ENCODE assay signal across 8 mouse cellular contexts in genomic region chr13:21940213-21940612, GRCm38 (mm10). TPM values are rescaled to one million over a fixed set of nuclear protein-coding genes. Genes with fewer than 3 reads are reported as not detected.
DNase-seq lines count a peak whose midpoint lies in the region; ATAC-seq and TF ChIP-seq lines count a peak whose summit lies in the region.

No protein-coding gene starts in this region.

- no peak for TF ChIP-seq POLR2A in olfactory bulb, adult 2 months (IDR thresholded peaks at IDR 0.05; ENCODE audit: insufficient read depth, low read depth, low read length)

- no peaks in the 10 kb centered on the region for H3K36me3 ChIP-seq in hindbrain, embryonic 10.5 days
- H3K36me3 ChIP-seq in lung, embryonic 15.5 days = no peaks in the 10 kb centered on the region

- TF ChIP-seq CTCF in olfactory bulb, adult 2 months (IDR thresholded peaks at IDR 0.05; ENCODE audit: insufficient read depth, low read depth, low read length) = no peak

- peak overlapping the region; percentile 48 for H3K9ac ChIP-seq in lung, embryonic 15.5 days

- H3K9me3 ChIP-seq in hindbrain, embryonic 10.5 days = no peaks in the 10 kb centered on the region
- H3K9me3 ChIP-seq in lung, embryonic 15.5 days = no peaks in the 10 kb centered on the region

- ATAC-seq in frontal cortex, adult (ENCODE audit: low TSS enrichment) = peak; percentile 42
- peak; percentile 81 for ATAC-seq in lung, embryonic 15.5 days (ENCODE audit: borderline replicate concordance, extremely low read depth, low FRiP score, low TSS enrichment)

- no peaks in the 10 kb centered on the region for H3K27me3 ChIP-seq in hindbrain, embryonic 10.5 days (ENCODE audit: insufficient read depth, poor library complexity, severe bottlenecking)
- H3K27me3 ChIP-seq in lung, embryonic 15.5 days = no peaks in the 10 kb centered on the region

- H3K4me1 ChIP-seq in hindbrain, embryonic 10.5 days (replicated peaks) = peaks cover 18% of the 10 kb centered on the region
- peaks cover 3% of the 10 kb centered on the region; the same call in 1 of the 2 replicates for H3K4me1 ChIP-seq in lung, embryonic 15.5 days
- H3K4me1 ChIP-seq in olfactory bulb, adult 2 months (ENCODE audit: control insufficient read depth, insufficient read depth, low read length) = peaks cover 2% of the 10 kb centered on the region; the same call in 1 of the 2 replicates

- H3K27ac ChIP-seq in hindbrain, embryonic 10.5 days = peak overlapping the region; percentile 71
- H3K27ac ChIP-seq in lung, embryonic 15.5 days = peak overlapping the region; percentile 70
- H3K27ac ChIP-seq in olfactory bulb, adult 2 months (ENCODE audit: insufficient read depth, low read depth, low read length) = no peak overlapping the region

- DNase-seq in MN1 (ENCODE audit: low spot score) = peak; percentile 95
- peak; percentile 88 for DNase-seq in cerebellum, adult 9-10 months
- DNase-seq in hindbrain, embryonic 10.5 days (ENCODE audit: low spot score) = peak; percentile 88
- peak; percentile 96 for DNase-seq in layer of hippocampus, adult 9-10 months (ENCODE audit: low spot score)
- DNase-seq in thymus, adult 18-20 months = peak; percentile 63 to 81

- H3K4me2 ChIP-seq in lung, embryonic 15.5 days = peak overlapping the region; percentile 69

- peak overlapping the region; percentile 58 for H3K4me3 ChIP-seq in hindbrain, embryonic 10.5 days
- peak overlapping the region; percentile 48 for H3K4me3 ChIP-seq in lung, embryonic 15.5 days
- H3K4me3 ChIP-seq in olfactory bulb, adult 2 months (ENCODE audit: insufficient read depth, low read depth, low read length) = peak overlapping the region; percentile 45

- under 1% methylated on average over 19 of the region's 19 CpGs for WGBS in hindbrain, embryonic 10.5 days
- 1% methylated on average over 19 of the region's 19 CpGs for WGBS in lung, embryonic 15.5 days
- WGBS in olfactory bulb, adult 2 months = under 1% methylated on average over 19 of the region's 19 CpGs

RNA-seq across cellular contexts. Expression of gene Zfp184, which starts 4.7 kb away (rescaled TPM):
- polyA plus RNA-seq in hindbrain, embryonic 10.5 days (2016; fragmentation: Nextera tagmentation; extraction: Ambion mirVana) = 20.6 and 24.7 TPM in 2 replicates
- 11.6 and 13.3 TPM in 2 replicates for polyA plus RNA-seq in lung, embryonic 15.5 days (2015; fragmentation: Nextera tagmentation; extraction: Ambion mirVana)
- not detected in 2 replicates for polyA plus RNA-seq in olfactory bulb, adult 2 months (2012; ENCODE audit: insufficient read depth, insufficient read length, low replicate concordance, missing spikeins)

RNA-seq across cellular contexts. Expression of gene Pom121l2, which starts 40.8 kb away (rescaled TPM):
- polyA plus RNA-seq in hindbrain, embryonic 10.5 days (2016; fragmentation: Nextera tagmentation; extraction: Ambion mirVana) = 0.07 TPM in 1 of 2 replicates, not detected in the other
- polyA plus RNA-seq in lung, embryonic 15.5 days (2015; fragmentation: Nextera tagmentation; extraction: Ambion mirVana) = 0.09 and 0.32 TPM in 2 replicates
- not detected in 2 replicates for polyA plus RNA-seq in olfactory bulb, adult 2 months (2012; ENCODE audit: insufficient read depth, insufficient read length, low replicate concordance, missing spikeins)

Comparison
In these comparisons a context has a peak if more than half of its experiments do, and no peak if none do; other contexts are left out.
1. RNA of gene Zfp184, which starts 4.7 kb away (polyA plus RNA-seq): 20.6 to 24.7 TPM in hindbrain, embryonic 10.5 days and 11.6 to 13.3 TPM in lung, embryonic 15.5 days; not detected in olfactory bulb, adult 2 months; every median in the first group is over 10 times any median in the second.
2. Peak in every context shown above with its lines, with median percentiles within 50 percentile points of each other: DNase-seq and H3K4me3 ChIP-seq.